Mouse (Mus musculus) spleen, postnatal 36 days (tissue): ENCODE measurements around the gene Acy3.
"Not testable (repeated sequence)": the region's sequence is repeated elsewhere in the genome, so short reads cannot be mapped to it uniquely, and the experiment has no call there.

Experiments
- DNase-seq, 2 experiments: peaks; one replicate each; pipeline ENCODE4 v3.0.0; 2022; ENCODE audit warnings: low spot score in 2 of 2, mixed read lengths in 1 of 2

Acy3 gene

GRCm38 (mm10) chr19:4003112-4003511 lies 16.7 kb downstream of the Acy3 start, which contains the start of gene Doc2g:
TSS of gene Doc2g (plus strand) at chr19:4003313.
- no peak for DNase-seq

GRCm38 (mm10) chr19:4003641-4004040 lies 17.3 kb downstream of the Acy3 start:
- no peak for DNase-seq

DNA sequence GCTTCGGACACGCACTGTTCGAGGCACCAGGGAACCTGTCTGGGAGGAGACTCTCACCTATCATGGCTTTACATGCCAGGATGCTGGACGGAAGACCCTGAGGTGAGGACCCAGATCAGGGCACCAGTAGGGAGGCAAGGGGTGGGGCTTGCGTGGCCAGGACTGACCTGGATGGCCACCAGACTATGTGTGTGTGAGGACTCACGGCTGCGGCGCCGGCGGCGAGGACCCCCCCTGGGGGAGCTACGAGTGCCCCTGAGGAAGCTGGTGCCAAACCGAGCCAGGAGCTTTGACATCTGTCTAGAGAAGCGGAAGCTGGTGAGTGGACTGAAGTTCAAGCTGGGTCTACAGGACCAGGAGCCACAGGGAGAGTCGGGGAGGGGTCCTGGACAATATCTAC lies 18.0 kb downstream of the Acy3 start:
- no peak for DNase-seq

DNA sequence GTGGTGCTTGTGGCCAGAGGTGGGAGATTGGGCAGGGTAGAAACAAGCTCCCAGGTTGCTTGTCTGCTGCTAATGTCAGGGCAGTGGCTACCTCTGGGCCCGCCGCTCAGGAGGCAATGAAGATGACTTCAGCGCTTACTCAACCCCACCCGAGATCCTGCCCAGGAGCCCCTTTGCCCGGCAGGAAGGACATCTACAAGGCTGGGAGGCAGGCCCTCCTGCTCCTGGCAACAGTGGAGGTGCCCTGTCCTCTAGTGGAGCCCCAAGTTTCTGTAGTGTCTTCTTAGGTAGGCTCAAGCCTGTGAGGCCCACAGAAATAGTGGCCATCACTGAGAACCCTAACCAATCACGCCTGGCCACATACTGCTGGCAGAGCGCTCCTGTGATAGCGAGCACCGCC lies 18.7 kb downstream of the Acy3 start:
- no peak for DNase-seq

- no peak for DNase-seq
Observed at GRCm38 (mm10) chr19:4005971-4006370, 19.6 kb downstream of the Acy3 start.

DNA sequence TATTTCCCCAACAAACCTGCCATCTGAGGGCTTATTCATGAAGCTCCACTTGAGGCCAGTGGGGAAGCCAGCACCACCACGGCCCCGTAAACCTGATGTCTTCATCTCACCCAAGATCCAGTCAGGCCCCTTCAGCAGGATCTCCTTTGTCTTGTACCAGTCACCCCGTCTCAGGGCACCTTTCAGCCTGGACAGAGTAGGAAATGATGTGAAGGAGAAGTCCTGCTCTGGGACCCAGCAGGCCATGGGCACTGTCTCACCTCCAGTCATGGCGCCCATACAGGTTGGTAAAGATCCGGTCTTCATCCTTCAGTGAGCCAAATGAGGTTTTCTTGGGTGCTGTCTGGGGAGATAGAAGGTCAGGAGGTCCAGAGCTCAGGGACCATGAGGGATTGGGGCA lies 24.7 kb downstream of the Acy3 start:
- DNase-seq: no peak

DNA sequence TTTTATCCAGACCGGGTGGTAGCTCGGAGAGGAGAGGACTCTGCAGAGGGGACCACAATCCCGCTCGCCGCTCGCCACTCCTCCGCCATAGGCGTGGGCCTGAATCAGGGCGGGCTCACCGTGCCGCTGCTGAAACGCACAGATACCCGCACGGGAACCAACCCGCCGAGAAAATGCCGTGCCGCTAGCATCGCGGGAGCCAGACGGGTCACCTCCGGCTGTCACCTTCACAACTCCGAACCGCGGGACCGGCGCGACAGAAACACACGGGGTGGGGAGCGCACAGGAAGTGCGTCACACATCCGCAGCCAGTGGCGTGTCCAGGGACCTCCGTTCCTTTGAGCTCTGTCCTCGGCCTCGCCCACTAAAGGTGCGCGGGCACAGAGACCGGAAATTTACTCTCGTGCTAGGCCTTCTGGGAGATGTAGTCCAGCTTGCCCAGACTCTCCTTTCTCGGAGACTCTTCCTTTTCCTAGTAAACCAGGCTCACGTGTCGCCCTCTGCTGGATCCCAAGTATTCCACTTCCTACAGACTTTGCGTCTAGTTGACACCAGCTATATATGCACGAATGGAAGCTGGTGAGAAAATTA lies 26.2 kb downstream of the Acy3 start, which contains the start of gene Ndufv1:
Ndufv1 (minus strand) TSS at position 375 of the 591 bp plus-strand sequence.
- DNase-seq: peak; percentile 97 to 98

GRCm38 (mm10) chr19:4013066-4013465 lies 26.7 kb downstream of the Acy3 start:
- DNase-seq: no peak

DNA sequence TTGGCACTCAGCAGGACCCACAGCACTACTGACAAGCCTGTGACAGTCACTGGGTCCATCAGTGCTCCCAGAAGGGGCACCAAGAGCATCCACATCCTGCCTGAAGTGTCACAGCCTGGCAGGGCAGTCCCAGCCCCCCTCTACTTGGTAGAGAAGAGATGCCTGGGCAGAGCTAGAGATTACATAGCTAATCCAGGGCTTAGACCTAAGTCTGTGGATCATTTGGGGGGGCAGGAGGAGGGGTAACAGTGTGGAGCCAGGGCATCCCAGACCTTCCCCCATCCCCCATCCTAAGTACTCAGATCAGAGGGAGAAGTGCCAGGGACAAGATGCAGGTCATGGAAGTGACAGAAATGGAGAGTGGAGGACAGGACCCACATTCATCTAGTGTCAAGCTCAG lies 28.4 kb downstream of the Acy3 start:
- DNase-seq: no peak

DNA sequence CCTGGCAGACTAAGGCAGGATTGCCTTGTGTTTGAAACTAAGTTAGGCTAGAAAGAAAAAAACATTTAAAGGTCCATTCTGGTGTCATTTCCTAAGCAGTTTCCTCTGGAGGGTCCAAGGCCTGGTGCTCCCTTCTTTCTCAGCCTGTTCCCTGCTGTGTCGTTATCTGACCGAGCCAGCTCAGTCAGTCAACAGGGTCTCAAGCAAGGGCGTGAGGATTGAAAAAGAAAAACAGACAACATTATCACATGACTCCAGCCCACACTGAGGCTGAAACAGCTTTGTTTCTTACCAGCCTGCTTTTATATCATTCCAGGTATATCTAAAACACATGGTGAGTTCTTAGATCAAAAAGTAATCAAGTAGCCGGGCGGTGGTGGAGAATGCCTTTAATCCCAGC lies 29.3 kb downstream of the Acy3 start:
- DNase-seq: no peak

DNA sequence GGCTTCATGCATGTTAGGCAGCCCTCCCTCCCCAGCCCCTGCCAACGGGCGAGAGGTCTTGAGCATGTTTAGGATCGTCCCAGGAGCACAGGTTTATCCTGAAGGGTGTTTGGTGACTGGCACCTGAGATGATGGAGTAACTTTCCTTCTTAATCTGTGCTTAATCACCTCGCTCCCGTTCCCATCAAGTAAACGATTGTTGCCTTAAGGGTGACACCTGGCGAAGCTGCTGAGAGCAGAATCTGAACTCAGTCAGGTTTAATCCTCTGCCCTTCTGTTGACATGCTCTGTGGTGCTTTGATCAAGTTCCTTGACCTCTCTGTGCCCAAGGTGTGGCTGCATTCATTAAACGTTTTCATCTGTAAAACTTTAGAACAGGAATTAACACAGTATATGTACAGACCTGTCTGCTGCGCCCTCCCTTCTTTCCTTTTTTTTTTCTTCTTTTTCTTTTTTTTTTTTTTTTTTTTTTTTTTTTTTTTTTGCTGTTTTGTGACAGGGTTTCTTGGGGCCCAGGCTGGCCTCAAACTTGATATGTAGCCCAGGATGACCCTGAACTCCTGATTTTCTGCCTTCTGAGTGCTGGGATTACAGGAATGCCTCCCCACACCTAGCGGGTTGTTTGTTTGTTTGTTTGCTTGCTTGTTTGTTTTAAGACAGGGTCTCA lies 31.7 kb downstream of the Acy3 start:
- no peak for DNase-seq

DNA sequence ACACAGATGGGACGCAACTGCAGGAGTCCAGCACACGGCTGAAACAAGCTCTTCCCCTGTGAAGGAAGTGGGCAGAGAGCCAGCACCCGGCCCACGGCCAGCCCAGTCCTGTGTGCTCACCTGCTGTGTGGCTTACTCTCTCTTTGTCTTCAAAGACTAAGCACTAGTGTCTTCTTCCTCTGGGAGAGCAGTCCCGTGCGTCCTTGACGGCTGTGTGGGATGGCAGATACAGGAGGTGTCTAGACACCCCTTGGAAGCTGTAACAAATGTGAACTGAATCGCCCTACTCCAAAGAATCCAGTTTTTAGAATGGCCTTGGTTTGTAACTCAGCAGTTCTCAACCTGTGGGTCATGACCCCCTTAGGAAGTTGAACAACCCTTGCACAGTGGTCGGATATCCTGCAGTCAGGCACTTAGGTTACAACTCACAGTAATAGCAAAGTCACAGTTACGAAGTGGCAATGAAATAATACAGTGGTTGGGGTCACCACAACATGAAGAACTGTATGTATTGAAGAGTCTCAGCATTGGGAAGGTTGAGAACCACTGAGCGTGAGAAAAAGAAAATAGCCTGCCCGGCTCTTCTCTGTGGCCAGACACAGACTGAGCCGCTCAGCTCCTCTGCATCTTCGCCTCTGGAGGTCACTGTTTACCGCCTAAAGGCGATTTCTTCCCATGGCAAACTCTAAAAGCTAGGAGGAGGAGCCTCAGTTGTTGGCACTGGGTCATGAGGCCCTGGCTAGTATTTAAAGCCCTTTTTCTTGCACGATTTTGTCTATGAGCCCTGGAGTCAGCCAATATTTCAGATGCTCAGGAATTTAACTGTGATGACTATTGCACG lies 32.6 kb downstream of the Acy3 start:
- peak; percentile 71 to 76 for DNase-seq

- no peak for DNase-seq
Observed at GRCm38 (mm10) chr19:4023185-4023584, 36.8 kb downstream of the Acy3 start.

DNA sequence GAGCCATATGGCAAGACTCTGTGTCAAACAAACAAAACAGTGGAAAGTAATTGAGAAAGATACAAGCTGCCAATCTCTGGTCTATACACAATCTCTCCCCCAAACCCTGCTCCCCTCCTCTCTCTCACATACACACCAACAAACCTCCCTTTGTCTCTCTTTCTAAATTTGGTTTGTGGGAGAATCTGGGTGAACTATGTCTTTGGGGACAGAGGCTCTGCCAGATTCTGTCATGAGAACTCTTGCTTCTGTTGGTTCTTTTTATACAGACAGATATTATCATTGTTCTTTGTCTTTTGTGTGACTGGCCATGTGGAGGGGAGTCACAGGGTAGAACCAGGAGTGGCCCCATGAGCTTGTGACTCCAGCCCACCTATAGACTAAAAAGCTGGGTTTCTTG lies 41.2 kb downstream of the Acy3 start:
- no peak for DNase-seq

- no peak for DNase-seq
Observed at GRCm38 (mm10) chr19:4032668-4033067, 46.3 kb downstream of the Acy3 start.

DNA sequence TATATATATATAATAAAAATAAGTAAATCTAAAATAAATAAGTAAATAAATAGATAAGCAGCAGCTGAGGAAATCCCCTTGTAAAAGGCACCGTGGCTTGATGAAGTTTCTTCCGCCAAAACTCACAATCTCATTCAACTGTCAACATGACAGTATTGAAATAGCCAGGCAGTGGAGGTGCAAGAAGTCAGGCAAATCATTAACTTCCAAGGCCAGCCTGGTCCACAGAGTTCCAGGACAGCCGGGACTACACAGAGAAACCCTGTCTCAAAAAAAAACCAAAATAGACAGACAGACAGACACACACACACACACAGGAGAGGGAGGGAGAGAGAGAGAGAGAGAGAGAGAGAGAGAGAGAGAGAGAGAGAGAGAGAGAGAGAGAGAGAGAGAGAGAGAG lies 46.9 kb downstream of the Acy3 start:
- no peak for DNase-seq

GRCm38 (mm10) chr19:4033742-4034141 lies 47.4 kb downstream of the Acy3 start:
- DNase-seq: no peak

GRCm38 (mm10) chr19:4036327-4037045 lies 50.1 kb downstream of the Acy3 start:
- no peak for DNase-seq

GRCm38 (mm10) chr19:4037154-4037787 lies 50.9 kb downstream of the Acy3 start:
- not testable (repeated sequence) for DNase-seq

GRCm38 (mm10) chr19:4037788-4038232 lies 51.4 kb downstream of the Acy3 start, which contains the start of gene Gstp1:
TSS of gene Gstp1 (minus strand) at chr19:4037985.
- peak; percentile 88 to 89 for DNase-seq
